Mouse (Mus musculus) embryonic facial prominence, embryonic 12.5 days (tissue): ENCODE measurements at regions not wholly inside any gene's neighbourhood (a gene's known extent, or its start where the extent isn't known, plus 50 kb on each side); places are given as distances from the start of the nearest gene placed in this dataset.
A peak's percentile ranks its signal among the peaks of the same experiment; 100 is the strongest.

Experiments
- ATAC-seq: fragments of 200-750 bp; cut with Nextera tagmentation; 2 replicates; pipeline ENCODE4 v1.8.0; 2017; ENCODE audit not compliant: insufficient number of reproducible peaks, insufficient read depth, low FRiP score, low TSS enrichment
- H3K27ac ChIP-seq: fragments of 300-500 bp; sonication (generic); 2 replicates; pipeline ENCODE4 v1.5.1; 2016; ENCODE audit warnings: mild to moderate bottlenecking
- H3K27me3 ChIP-seq: fragments of 300-500 bp; sonication (generic); 2 replicates; pipeline ENCODE4 v1.6.1; 2016; ENCODE audit warnings: mild to moderate bottlenecking, moderate library complexity
- H3K36me3 ChIP-seq: fragments of 300-500 bp; sonication (generic); 2 replicates; pipeline ENCODE4 v1.6.1; 2016; ENCODE audit warnings: mild to moderate bottlenecking
- H3K4me1 ChIP-seq: fragments of 300-500 bp; sonication (generic); 2 replicates; pipeline ENCODE4 v1.6.1; 2016
- H3K4me2 ChIP-seq: fragments of 300-500 bp; sonication (generic); replicated peaks from 2 replicates; pipeline ENCODE4 v1.6.1; 2016; ENCODE audit warnings: mild to moderate bottlenecking, moderate library complexity
- H3K4me3 ChIP-seq: fragments of 300-500 bp; sonication (generic); 2 replicates; pipeline ENCODE4 v1.5.1; 2016; ENCODE audit warnings: mild to moderate bottlenecking
- H3K9ac ChIP-seq: fragments of 300-500 bp; sonication (generic); 2 replicates; pipeline ENCODE4 v1.6.1; 2016; ENCODE audit warnings: mild to moderate bottlenecking, moderate library complexity
- H3K9me3 ChIP-seq: fragments of 300-500 bp; sonication (generic); 2 replicates; pipeline ENCODE4 v1.6.1; 2016; ENCODE audit warnings: mild to moderate bottlenecking, moderate library complexity
- WGBS: fragments of 180-500 bp; shearing (Covaris S2); methylation state at CpG from one replicate; pipeline ENCODE4 v1.1.7; 2016; 5-methylcytosine and 5-hydroxymethylcytosine counted together

GRCm38 (mm10) chr2:128309541-128310030 is 183.7 kb downstream of the Bcl2l11 start:
- H3K27me3 ChIP-seq, result no peaks in the 10 kb centered on the region
- H3K27ac ChIP-seq, result no peak overlapping the region
- H3K4me3 ChIP-seq, result no peak overlapping the region
- ATAC-seq, result no peak
- no peaks in the 10 kb centered on the region for H3K9me3 ChIP-seq
- WGBS, result 40% methylated on average over 10 of the region's 10 CpGs
- peaks cover 15% of the 10 kb centered on the region for H3K4me1 ChIP-seq
- H3K36me3 ChIP-seq, result no peaks in the 10 kb centered on the region
- no peak overlapping the region for H3K9ac ChIP-seq
- no peak overlapping the region for H3K4me2 ChIP-seq

GRCm38 (mm10) chr2:128310081-128310480 is 184.2 kb downstream of the Bcl2l11 start:
- ATAC-seq, result no peak
- H3K27ac ChIP-seq, result no peak overlapping the region
- no peak overlapping the region for H3K9ac ChIP-seq
- no peaks in the 10 kb centered on the region for H3K27me3 ChIP-seq
- WGBS, result 36% methylated on average over 5 of the region's 5 CpGs
- peaks cover 15% of the 10 kb centered on the region for H3K4me1 ChIP-seq
- no peak overlapping the region for H3K4me2 ChIP-seq
- no peak overlapping the region for H3K4me3 ChIP-seq
- H3K36me3 ChIP-seq, result no peaks in the 10 kb centered on the region
- H3K9me3 ChIP-seq, result no peaks in the 10 kb centered on the region

- Histone ChIP-seq H3K4me3 (peak overlapping the region; percentile 3; the same call in 1 of the 2 replicates), H3K4me1 (peaks cover 15% of the 10 kb centered on the region), H3K27me3 (no peaks in the 10 kb centered on the region), H3K4me2 (peak overlapping the region; percentile 47), H3K27ac (0 out of 2 replicates have a peak overlapping the region, but pooled peaks have one; percentile 23), H3K36me3 (no peaks in the 10 kb centered on the region), H3K9ac (no peak overlapping the region), H3K9me3 (no peaks in the 10 kb centered on the region)
- 3% methylated on average over 14 of the region's 14 CpGs for WGBS
- no peak for ATAC-seq
Measured at GRCm38 (mm10) chr2:128312084-128312594, 186.3 kb downstream of the Bcl2l11 start.

GRCm38 (mm10) chr2:128312659-128313581 is 187.1 kb downstream of the Bcl2l11 start:
- peak overlapping the region; percentile 47 for H3K4me2 ChIP-seq
- no peak overlapping the region for H3K9ac ChIP-seq
- no peaks in the 10 kb centered on the region for H3K27me3 ChIP-seq
- H3K9me3 ChIP-seq, result no peaks in the 10 kb centered on the region
- 51% methylated on average over 12 of the region's 12 CpGs for WGBS
- 0 out of 2 replicates have a peak overlapping the region, but pooled peaks have one; percentile 23 for H3K27ac ChIP-seq
- H3K4me1 ChIP-seq, result peaks cover 15% of the 10 kb centered on the region
- H3K36me3 ChIP-seq, result no peaks in the 10 kb centered on the region
- ATAC-seq, result peak; percentile 68; the same call in 1 of the 2 replicates
- H3K4me3 ChIP-seq, result no peak overlapping the region

GRCm38 (mm10) chr2:128313582-128313918 is 187.7 kb downstream of the Bcl2l11 start:
- Histone ChIP-seq H3K4me2 (no peak overlapping the region), H3K9me3 (no peaks in the 10 kb centered on the region), H3K27ac (no peak overlapping the region), H3K9ac (no peak overlapping the region), H3K36me3 (no peaks in the 10 kb centered on the region), H3K4me3 (no peak overlapping the region), H3K27me3 (no peaks in the 10 kb centered on the region), H3K4me1 (peaks cover 15% of the 10 kb centered on the region)
- ATAC-seq, result no peak
- 36% methylated on average over 2 of the region's 2 CpGs for WGBS

- Histone ChIP-seq H3K36me3 (no peaks in the 10 kb centered on the region), H3K27me3 (no peaks in the 10 kb centered on the region), H3K27ac (no peak overlapping the region), H3K9me3 (no peaks in the 10 kb centered on the region), H3K9ac (no peak overlapping the region), H3K4me2 (no peak overlapping the region), H3K4me1 (peaks cover 18% of the 10 kb centered on the region), H3K4me3 (no peak overlapping the region)
- WGBS, result 29% methylated on average over 1 of the region's 1 CpGs
- ATAC-seq, result no peak
Measured at GRCm38 (mm10) chr2:128313948-128314347, 188.1 kb downstream of the Bcl2l11 start.

GRCm38 (mm10) chr2:128316516-128316915 is 190.7 kb downstream of the Bcl2l11 start:
- no peaks in the 10 kb centered on the region for H3K27me3 ChIP-seq
- no peaks in the 10 kb centered on the region for H3K36me3 ChIP-seq
- ATAC-seq, result no peak
- H3K4me2 ChIP-seq, result no peak overlapping the region
- no peaks in the 10 kb centered on the region for H3K9me3 ChIP-seq
- H3K9ac ChIP-seq, result no peak overlapping the region
- 80% methylated on average over 2 of the region's 2 CpGs for WGBS
- no peak overlapping the region for H3K27ac ChIP-seq
- H3K4me3 ChIP-seq, result no peak overlapping the region
- H3K4me1 ChIP-seq, result peaks cover 25% of the 10 kb centered on the region

- WGBS, result 73% methylated on average over 4 of the region's 4 CpGs
- no peak for ATAC-seq
- no peak overlapping the region for H3K27ac ChIP-seq
- peaks cover 12% of the 10 kb centered on the region for H3K4me1 ChIP-seq
- no peak overlapping the region for H3K4me3 ChIP-seq
- no peaks in the 10 kb centered on the region for H3K9me3 ChIP-seq
- no peaks in the 10 kb centered on the region for H3K36me3 ChIP-seq
- H3K9ac ChIP-seq, result no peak overlapping the region
- H3K27me3 ChIP-seq, result no peaks in the 10 kb centered on the region
- H3K4me2 ChIP-seq, result no peak overlapping the region
Measured at GRCm38 (mm10) chr2:128318266-128318665, 192.4 kb downstream of the Bcl2l11 start.

GRCm38 (mm10) chr2:128318956-128319355 is 193.1 kb downstream of the Bcl2l11 start:
- WGBS, result 41% methylated on average over 5 of the region's 5 CpGs
- H3K9me3 ChIP-seq, result no peaks in the 10 kb centered on the region
- no peaks in the 10 kb centered on the region for H3K36me3 ChIP-seq
- no peak overlapping the region for H3K27ac ChIP-seq
- H3K4me2 ChIP-seq, result no peak overlapping the region
- no peaks in the 10 kb centered on the region for H3K27me3 ChIP-seq
- H3K9ac ChIP-seq, result no peak overlapping the region
- no peak for ATAC-seq
- H3K4me3 ChIP-seq, result no peak overlapping the region
- peaks cover 12% of the 10 kb centered on the region for H3K4me1 ChIP-seq

- Histone ChIP-seq H3K27ac (peak overlapping the region; percentile 30; the same call in 1 of the 2 replicates), H3K36me3 (no peaks in the 10 kb centered on the region), H3K9ac (no peak overlapping the region), H3K4me2 (no peak overlapping the region), H3K4me3 (no peak overlapping the region), H3K4me1 (peaks cover 22% of the 10 kb centered on the region), H3K9me3 (no peaks in the 10 kb centered on the region), H3K27me3 (no peaks in the 10 kb centered on the region)
- no peak for ATAC-seq
- 67% methylated on average over 2 of the region's 2 CpGs for WGBS
Measured at GRCm38 (mm10) chr2:128321475-128321874, 195.6 kb downstream of the Bcl2l11 start.

GRCm38 (mm10) chr2:128324256-128325096 is 198.6 kb downstream of the Bcl2l11 start:
- Histone ChIP-seq H3K36me3 (no peaks in the 10 kb centered on the region), H3K4me1 (peaks cover 14% of the 10 kb centered on the region), H3K27ac (peak overlapping the region; percentile 73), H3K4me3 (no peak overlapping the region), H3K4me2 (0 out of 2 replicates have a peak overlapping the region, but pooled peaks have one; percentile 27), H3K27me3 (no peaks in the 10 kb centered on the region), H3K9ac (no peak overlapping the region; the same call in 1 of the 2 replicates), H3K9me3 (no peaks in the 10 kb centered on the region)
- WGBS, result 19% methylated on average over 13 of the region's 13 CpGs
- peak; percentile 76 for ATAC-seq
